Mouse (Mus musculus) MEL (cell line): ENCODE measurements around the gene Il34. TPM values are rescaled to one million over a fixed set of nuclear protein-coding genes. Genes with fewer than 3 reads are reported as not detected.

Experiments
- DNase-seq: peaks from one replicate; pipeline ENCODE4 v3.0.0; 2011; ENCODE audit warnings: low read depth, low spot score
- H3K27ac ChIP-seq: 2 replicates; pipeline ENCODE4 v1.5.1; 2012; ENCODE audit warnings: low read depth, mild to moderate bottlenecking, control low read depth, low read length, moderate library complexity; ENCODE audit not compliant: control insufficient read depth
- H3K27me3 ChIP-seq, 2 experiments: fragments of 150-350 bp in 1 of 2; sonication (generic) in 1 of 2; 2 replicates each; pipeline ENCODE4 v1.6.1; 2012; ENCODE audit warnings: low read length in 2 of 2, mild to moderate bottlenecking in 2 of 2, improper control_type of control experiment in 1 of 2, moderate library complexity in 1 of 2; ENCODE audit not compliant: insufficient read depth in 2 of 2, control insufficient read depth in 1 of 2
- H3K36me3 ChIP-seq, 2 experiments: 2 replicates each; pipeline ENCODE4 v1.6.1; 2012 to 2014; ENCODE audit warnings: low read length in 2 of 2, improper control_type of control experiment in 1 of 2, inconsistent platforms in 1 of 2, mild to moderate bottlenecking in 1 of 2; ENCODE audit not compliant: insufficient read depth in 2 of 2, control insufficient read depth in 1 of 2
- H3K4me1 ChIP-seq, 2 experiments: fragments of 150-350 bp in 1 of 2; sonication (generic) in 1 of 2; 2 replicates each; pipeline ENCODE4 v1.6.1; 2012; ENCODE audit warnings: low read length in 2 of 2, improper control_type of control experiment in 1 of 2, mild to moderate bottlenecking in 1 of 2; ENCODE audit not compliant: insufficient read depth in 2 of 2, control insufficient read depth in 1 of 2
- H3K4me3 ChIP-seq, 2 experiments: fragments of 150-350 bp in 1 of 2; sonication (generic) in 1 of 2; 2 replicates each; pipeline ENCODE4 v1.5.1; 2012; ENCODE audit warnings: low read depth in 2 of 2, low read length in 2 of 2, mild to moderate bottlenecking in 2 of 2, moderate library complexity in 2 of 2, control low read depth in 1 of 2, improper control_type of control experiment in 1 of 2; ENCODE audit not compliant: control insufficient read depth in 1 of 2, insufficient read depth in 1 of 2
- H3K79me2 ChIP-seq: 2 replicates; pipeline ENCODE4 v1.6.1; 2012; ENCODE audit warnings: mild to moderate bottlenecking, low read length, moderate library complexity; ENCODE audit not compliant: control insufficient read depth, poor library complexity, insufficient read depth
- H3K9ac ChIP-seq: 2 replicates; pipeline ENCODE4 v1.6.1; 2012; ENCODE audit warnings: low read depth, mild to moderate bottlenecking, control low read depth, low read length, moderate library complexity; ENCODE audit not compliant: control insufficient read depth, poor library complexity, severe bottlenecking
- H3K9me3 ChIP-seq: fragments of 150-350 bp; sonication (generic); replicated peaks from 2 replicates; pipeline ENCODE4 v1.6.1; 2012; ENCODE audit warnings: mild to moderate bottlenecking, low read length, improper control_type of control experiment, moderate library complexity; ENCODE audit not compliant: insufficient read depth
- BHLHE40 ChIP-seq: IDR thresholded peaks from 2 replicates; pipeline ENCODE4 v1.6.1; 2012; ENCODE audit warnings: low read depth, mild to moderate bottlenecking, inconsistent platforms, low read length, improper control_type of control experiment, borderline replicate concordance
- CHD2 ChIP-seq: IDR thresholded peaks from 2 replicates; pipeline ENCODE4 v1.6.1; 2011; ENCODE audit warnings: low read length, improper control_type of control experiment
- EP300 ChIP-seq, 2 experiments: IDR thresholded peaks; 2 replicates each; pipeline ENCODE4 v1.6.1; 2011; ENCODE audit warnings: improper control_type of control experiment in 2 of 2, low read length in 2 of 2, low read depth in 1 of 2, mild to moderate bottlenecking in 1 of 2
- ETS1 ChIP-seq: IDR thresholded peaks from 2 replicates; pipeline ENCODE4 v1.6.1; 2012; ENCODE audit warnings: low read depth, mild to moderate bottlenecking, inconsistent platforms, low read length, improper control_type of control experiment, moderate library complexity
- GATA1 ChIP-seq: IDR thresholded peaks from 2 replicates; pipeline ENCODE4 v1.6.1; 2011; ENCODE audit warnings: low read depth, low read length, improper control_type of control experiment
- HCFC1 ChIP-seq: IDR thresholded peaks from 2 replicates; pipeline ENCODE4 v1.6.1; 2012; ENCODE audit warnings: low read depth, mild to moderate bottlenecking, inconsistent platforms, low read length, improper control_type of control experiment, moderate library complexity
- JUND ChIP-seq: IDR thresholded peaks from 2 replicates; pipeline ENCODE4 v1.6.1; 2011; ENCODE audit warnings: low read depth, mild to moderate bottlenecking, improper control_type of control experiment, low read length
- MAFK ChIP-seq: IDR thresholded peaks from 2 replicates; pipeline ENCODE4 v1.6.1; 2011; ENCODE audit warnings: low read depth, mild to moderate bottlenecking, low read length, improper control_type of control experiment, borderline replicate concordance
- MAX ChIP-seq: IDR thresholded peaks from 2 replicates; pipeline ENCODE4 v1.6.1; 2011; ENCODE audit warnings: low read length, improper control_type of control experiment
- MEF2A ChIP-seq: IDR thresholded peaks from 2 replicates; pipeline ENCODE4 v1.6.1; 2014; ENCODE audit warnings: low read depth, mild to moderate bottlenecking, inconsistent platforms, low read length, improper control_type of control experiment; ENCODE audit not compliant: poor library complexity, insufficient replicate concordance, severe bottlenecking; ENCODE audit errors: extremely low read depth
- NRF1 ChIP-seq: IDR thresholded peaks from 2 replicates; pipeline ENCODE4 v1.6.1; 2014; ENCODE audit warnings: low read depth, mild to moderate bottlenecking, inconsistent platforms, low read length, improper control_type of control experiment, moderate library complexity; ENCODE audit not compliant: poor library complexity, insufficient read depth, severe bottlenecking
- POLR2A ChIP-seq, 2 experiments: IDR thresholded peaks; 2 replicates each; pipeline ENCODE4 v1.6.1; 2011 to 2012; ENCODE audit warnings: low read length in 2 of 2, mild to moderate bottlenecking in 2 of 2, control low read depth in 1 of 2, improper control_type of control experiment in 1 of 2, low read depth in 1 of 2, moderate library complexity in 1 of 2; ENCODE audit not compliant: control insufficient read depth in 1 of 2, insufficient read depth in 1 of 2, poor library complexity in 1 of 2
- RAD21 ChIP-seq: IDR thresholded peaks from 2 replicates; pipeline ENCODE4 v1.6.1; 2011; ENCODE audit warnings: mild to moderate bottlenecking, low read depth, low read length, improper control_type of control experiment
- SIN3A ChIP-seq: IDR thresholded peaks from 2 replicates; pipeline ENCODE4 v1.6.1; 2012; ENCODE audit warnings: low read length, improper control_type of control experiment, inconsistent platforms
- SMC3 ChIP-seq: IDR thresholded peaks from 2 replicates; pipeline ENCODE4 v1.6.1; 2011; ENCODE audit warnings: low read depth, low read length, improper control_type of control experiment
- TAL1 ChIP-seq: IDR thresholded peaks from 2 replicates; pipeline ENCODE4 v1.6.1; 2012; ENCODE audit warnings: mild to moderate bottlenecking, inconsistent platforms, low read length, moderate library complexity, mixed read lengths
- TCF12 ChIP-seq: IDR thresholded peaks from 2 replicates; pipeline ENCODE4 v1.6.1; 2014; ENCODE audit warnings: low read depth, mild to moderate bottlenecking, inconsistent platforms, low read length, improper control_type of control experiment, moderate library complexity
- UBTF ChIP-seq: IDR thresholded peaks from 2 replicates; pipeline ENCODE4 v1.6.1; 2012; ENCODE audit warnings: low read depth, mild to moderate bottlenecking, inconsistent platforms, low read length, improper control_type of control experiment, moderate library complexity, borderline replicate concordance; ENCODE audit not compliant: insufficient read depth
- ZMIZ1 ChIP-seq: IDR thresholded peaks from 2 replicates; pipeline ENCODE4 v1.6.1; 2012; ENCODE audit warnings: low read depth, mild to moderate bottlenecking, inconsistent platforms, low read length, improper control_type of control experiment, moderate library complexity
- polyA plus RNA-seq, 2 experiments: library from polyadenylated mRNA; stranded (reverse) in 1 of 2; unstranded in 1 of 2; fragments of >175 nt in 1 of 2; fragments of >200 nt in 1 of 2; gene quantifications; 2 replicates each; pipeline versions ENCODE4 v1.2.1 to v1.2.4; 2012; ENCODE audit warnings: low replicate concordance in 2 of 2, low read depth in 1 of 2; ENCODE audit not compliant: insufficient read length in 2 of 2, insufficient read depth in 1 of 2, missing spikeins in 1 of 2
- total RNA-seq: library from RNA; depleted of rRNA; stranded (reverse); fragments of 300-350 nt; gene quantifications from 2 replicates; pipeline ENCODE4 v1.2.3, GENCODE M21; 2012

Gene Il34
- total and polyA plus RNA-seq, 3 experiments, result 0.12 to 0.18 TPM; not detected in 1

- H3K4me1 ChIP-seq, result peaks cover 0 to 21% of the 10 kb centered on the region in 2 experiments; a peak in 2 of 4 replicates
- H3K27ac ChIP-seq, result peak overlapping the region; percentile 96; the same call in 1 of the 2 replicates
- no peaks in the 10 kb centered on the region for H3K9me3 ChIP-seq
- peak overlapping the region; percentile 99 for H3K9ac ChIP-seq
- H3K27me3 ChIP-seq, result no peaks in the 10 kb centered on the region
- H3K79me2 ChIP-seq, result peaks cover 50% of the 10 kb centered on the region
- DNase-seq, result no peak
- H3K36me3 ChIP-seq, result peaks cover 18 to 32% of the 10 kb centered on the region in 2 experiments
- TF ChIP-seq JUND (no peak), CHD2 (no peak), TAL1 (no peak), SMC3 (no peak), POLR2A (IDR thresholded peaks at IDR 0.05; ENCODE audit: control insufficient read depth in 1 of 2, insufficient read depth in 1 of 2, low read depth in 1 of 2, low read length in 2 of 2, poor library complexity in 1 of 2) (no peak), MAX (no peak), TCF12 (no peak), SIN3A (no peak), ETS1 (no peak), UBTF (no peak), MEF2A (no peak), RAD21 (no peak), GATA1 (no peak), NRF1 (no peak), EP300 (IDR thresholded peaks at IDR 0.05; ENCODE audit: low read depth in 1 of 2, low read length in 2 of 2) (no peak), ZMIZ1 (no peak), HCFC1 (no peak), MAFK (no peak), BHLHE40 (no peak)
- peak overlapping the region; percentile 59 to 100 for H3K4me3 ChIP-seq
These were observed 42.1 kb upstream of the Il34 start for GRCm38 (mm10) chr8:110847645-110848495.

- peak overlapping the region; percentile 96 for H3K27ac ChIP-seq
- peaks cover 23 to 37% of the 10 kb centered on the region in 2 experiments for H3K36me3 ChIP-seq
- peaks cover 57% of the 10 kb centered on the region for H3K79me2 ChIP-seq
- peak overlapping the region; percentile 59 to 100 for H3K4me3 ChIP-seq
- DNase-seq, result no peak
- peaks cover 0 to 21% of the 10 kb centered on the region in 2 experiments; a peak in 2 of 4 replicates for H3K4me1 ChIP-seq
- no peaks in the 10 kb centered on the region for H3K27me3 ChIP-seq
- peak; percentile 40; the same call in 1 of the 2 replicates for TF ChIP-seq SIN3A
- TF ChIP-seq HCFC1, result no peak
- H3K9me3 ChIP-seq, result no peaks in the 10 kb centered on the region
- H3K9ac ChIP-seq, result peak overlapping the region; percentile 99
These were observed 41.4 kb upstream of the Il34 start for GRCm38 (mm10) chr8:110847171-110847549.
